11 mouse cellular contexts compared by ENCODE assay signal in genomic region chr4:137714020-137714624, GRCm38 (mm10). TPM values are rescaled to one million over a fixed set of nuclear protein-coding genes. Genes with fewer than 3 reads are reported as not detected.
DNase-seq lines count a peak whose midpoint lies in the region; ATAC-seq lines count a peak whose summit lies in the region.
"Had no signal": no experiment of that assay in that cellular context is flagged by ENCODE, and none has a peak within 500 bp of the region (broad histone marks: within the 10 kb centered on the region; RNA-seq: fewer than 3 reads in every experiment).

No protein-coding gene starts in this region.

- no peak for ATAC-seq in hindbrain, embryonic 14.5 days (ENCODE audit: low FRiP score)
- ATAC-seq in hematopoietic stem cell, adult 5-6 weeks (replicated peaks in 1 of 2; ENCODE audit: insufficient read depth in 1 of 2, low FRiP score in 2 of 2, low TSS enrichment in 1 of 2, low read depth in 1 of 2, poor library complexity in 2 of 2, severe bottlenecking in 2 of 2): peak; percentile 43 to 51; a peak in 3 of 4 replicates
- peak; percentile 49 for ATAC-seq in stomach, embryonic 16.5 days (ENCODE audit: insufficient read depth, low FRiP score)
- ATAC-seq: hindbrain, embryonic 16.5 days had no signal

- no peak overlapping the region for H3K4me2 ChIP-seq in hindbrain, embryonic 14.5 days (replicated peaks)
- no peak overlapping the region for H3K4me2 ChIP-seq in stomach, embryonic 16.5 days (ENCODE audit: low read depth, low read length)
- H3K4me2 ChIP-seq: liver, embryonic 15.5 days had no signal

- no peaks in the 10 kb centered on the region for H3K36me3 ChIP-seq in hindbrain, embryonic 10.5 days
- no peaks in the 10 kb centered on the region for H3K36me3 ChIP-seq in hindbrain, embryonic 14.5 days (replicated peaks; ENCODE audit: control insufficient read depth, insufficient read depth)
- no peaks in the 10 kb centered on the region for H3K36me3 ChIP-seq in stomach, embryonic 16.5 days (ENCODE audit: control insufficient read depth, insufficient read depth, low read length)
- H3K36me3 ChIP-seq: liver, embryonic 15.5 days had no signal

- H3K4me3 ChIP-seq in hindbrain, embryonic 10.5 days: no peak overlapping the region
- H3K4me3 ChIP-seq in hindbrain, embryonic 14.5 days (replicated peaks; ENCODE audit: low read length): no peak overlapping the region
- H3K4me3 ChIP-seq in stomach, embryonic 16.5 days (replicated peaks; ENCODE audit: low read length): no peak overlapping the region
- H3K4me3 ChIP-seq: liver, embryonic 15.5 days had no signal

- H3K27me3 ChIP-seq in hindbrain, embryonic 10.5 days (ENCODE audit: insufficient read depth, poor library complexity, severe bottlenecking): peaks cover 52% of the 10 kb centered on the region
- H3K27me3 ChIP-seq in hindbrain, embryonic 14.5 days (ENCODE audit: control insufficient read depth, insufficient read depth, low read length): no peaks in the 10 kb centered on the region
- H3K27me3 ChIP-seq in stomach, embryonic 16.5 days (ENCODE audit: control insufficient read depth, insufficient read depth, low read length): no peaks in the 10 kb centered on the region

- DNase-seq in hindbrain, embryonic 10.5 days (ENCODE audit: low spot score): peak; percentile 22
- no peak for DNase-seq in hindbrain, embryonic 14.5 days (ENCODE audit: low spot score)
- DNase-seq in thymus, postnatal 0 days (ENCODE audit: low spot score): peak; percentile 23
- DNase-seq in thymus, postnatal 36 days: no peak
- DNase-seq in ovary, postnatal 10 days (ENCODE audit: low spot score): no peak
- DNase-seq in kidney, adult 9 months: no peak
- DNase-seq: cerebellum, adult 9-11 months had no signal

- 52% methylated on average over 8 of the region's 8 CpGs for WGBS in hindbrain, embryonic 10.5 days
- WGBS in hindbrain, embryonic 14.5 days: 49% methylated on average over 8 of the region's 8 CpGs
- 30% methylated on average over 8 of the region's 8 CpGs for WGBS in stomach, embryonic 16.5 days

- H3K27ac ChIP-seq in hindbrain, embryonic 10.5 days: no peak overlapping the region; the same call in 1 of the 2 replicates
- H3K27ac ChIP-seq in hindbrain, embryonic 14.5 days: no peak overlapping the region
- H3K27ac ChIP-seq in stomach, embryonic 16.5 days (ENCODE audit: low read length): peak overlapping the region; percentile 80
- H3K27ac ChIP-seq: liver, embryonic 15.5 days had no signal

- no peak overlapping the region for H3K9ac ChIP-seq in hindbrain, embryonic 14.5 days
- peak overlapping the region; percentile 14; the same call in 1 of the 2 replicates for H3K9ac ChIP-seq in stomach, embryonic 16.5 days (ENCODE audit: low read length)
- H3K9ac ChIP-seq: liver, embryonic 15.5 days had no signal

- H3K4me1 ChIP-seq in hindbrain, embryonic 10.5 days (replicated peaks): peaks cover 42% of the 10 kb centered on the region
- peaks cover 14% of the 10 kb centered on the region for H3K4me1 ChIP-seq in hindbrain, embryonic 14.5 days (replicated peaks; ENCODE audit: control insufficient read depth, insufficient read depth, low read length)
- H3K4me1 ChIP-seq in stomach, embryonic 16.5 days (ENCODE audit: control insufficient read depth, insufficient read depth, low read length): peaks cover 25% of the 10 kb centered on the region

- no peaks in the 10 kb centered on the region for H3K9me3 ChIP-seq in hindbrain, embryonic 10.5 days
- no peaks in the 10 kb centered on the region for H3K9me3 ChIP-seq in hindbrain, embryonic 14.5 days (ENCODE audit: control insufficient read depth, low read length)
- no peaks in the 10 kb centered on the region for H3K9me3 ChIP-seq in stomach, embryonic 16.5 days (replicated peaks; ENCODE audit: control insufficient read depth, low read length)
- H3K9me3 ChIP-seq: liver, embryonic 15.5 days had no signal

RNA-seq across cellular contexts. Expression of gene Rap1gap, which starts 49.6 kb away (rescaled TPM):
- 6.3 and 13.4 TPM in 2 replicates for polyA plus RNA-seq in hindbrain, embryonic 10.5 days (2016; fragmentation: Nextera tagmentation; extraction: Ambion mirVana)
- polyA plus RNA-seq in hindbrain, embryonic 14.5 days (2014; fragmentation: Nextera tagmentation; extraction: Ambion mirVana): 80.7 and 83.9 TPM in 2 replicates
- 5.5 TPM in 2 replicates for polyA plus RNA-seq in thymus, postnatal 0 days (2015; fragmentation: Nextera tagmentation; extraction: Ambion mirVana)
- total RNA-seq in hematopoietic stem cell, adult 5-6 weeks (2017): 1.8 and 7.0 TPM in 2 replicates
- 58.1 and 64.6 TPM in 2 replicates for polyA plus RNA-seq in stomach, embryonic 16.5 days (2015; fragmentation: Nextera tagmentation; extraction: Ambion mirVana)

Comparison
In these comparisons a context has a peak if more than half of its experiments do, and no peak if none do; other contexts are left out.
1. DNase-seq: peak in hindbrain, embryonic 10.5 days (single experiment) and thymus, postnatal 0 days (single experiment); none in hindbrain, embryonic 14.5 days (single experiment), thymus, postnatal 36 days (0 of 2), ovary, postnatal 10 days (single experiment) and kidney, adult 9 months (single experiment).